Mouse (Mus musculus) spleen, adult 2 months (tissue): ENCODE data around the gene Kcnd3.

ENCODE experiments used
- CTCF ChIP-seq: fragments of 200-500 bp; IDR thresholded peaks from 2 replicates; pipeline ENCODE4 v1.5.1; 2011; ENCODE audit warnings: mild to moderate bottlenecking, inconsistent platforms; ENCODE audit not compliant: insufficient read depth, insufficient read length, insufficient replicate concordance; ENCODE audit errors: extremely low read depth
- POLR2A ChIP-seq: fragments of 200-500 bp; IDR thresholded peaks from 2 replicates; pipeline ENCODE4 v1.6.1; 2011; ENCODE audit warnings: low read depth, low read length, inconsistent platforms

DNA sequence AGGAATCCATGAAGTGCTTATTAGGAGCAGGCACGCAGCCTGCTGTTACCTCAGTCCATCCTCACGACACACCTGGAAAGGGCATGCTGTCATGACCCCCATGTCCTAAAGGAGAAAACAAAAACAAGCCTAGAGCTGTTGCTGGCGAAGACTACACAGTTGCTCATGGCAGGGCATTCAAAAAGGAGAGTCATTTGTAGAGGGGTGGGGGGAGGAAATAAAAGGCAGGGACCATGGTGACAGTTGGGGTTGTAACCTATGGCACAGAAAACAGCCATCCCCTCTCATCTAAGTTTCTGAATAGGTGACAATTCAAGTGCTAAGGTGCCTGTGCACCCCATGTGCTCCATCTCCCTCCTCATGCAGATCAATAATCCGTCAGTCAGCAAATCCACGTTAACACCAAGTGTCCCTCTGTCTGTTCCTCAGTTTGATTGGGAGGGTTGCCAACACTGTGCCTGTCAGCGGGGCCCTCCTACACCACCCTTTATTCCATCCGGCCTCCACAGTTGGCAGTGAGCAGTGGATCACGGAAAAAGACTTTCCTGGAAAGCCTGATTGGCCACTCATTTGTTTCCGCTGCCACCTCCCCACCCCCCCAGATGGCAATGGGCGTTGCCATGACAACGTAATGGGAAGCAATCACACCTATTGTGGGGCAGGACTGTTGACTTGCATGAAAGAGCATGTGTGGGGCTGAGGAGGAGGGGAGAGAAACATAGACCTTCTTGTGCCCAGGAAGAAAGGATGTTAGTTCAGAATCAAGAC lies 78.4 kb downstream of the Kcnd3 start:
- TF ChIP-seq CTCF (no peak), POLR2A (no peak)
